Mouse (Mus musculus): Measurements from ENCODE around the gene Phtf1. TPM values are rescaled to one million over a fixed set of nuclear protein-coding genes. Genes with fewer than 3 reads are reported as not detected.
A peak's percentile ranks its signal among the peaks of the same experiment; 100 is the strongest.

Gene Phtf1
- polyA plus RNA-seq, 1 experiment, result 7.8 TPM

DNA sequence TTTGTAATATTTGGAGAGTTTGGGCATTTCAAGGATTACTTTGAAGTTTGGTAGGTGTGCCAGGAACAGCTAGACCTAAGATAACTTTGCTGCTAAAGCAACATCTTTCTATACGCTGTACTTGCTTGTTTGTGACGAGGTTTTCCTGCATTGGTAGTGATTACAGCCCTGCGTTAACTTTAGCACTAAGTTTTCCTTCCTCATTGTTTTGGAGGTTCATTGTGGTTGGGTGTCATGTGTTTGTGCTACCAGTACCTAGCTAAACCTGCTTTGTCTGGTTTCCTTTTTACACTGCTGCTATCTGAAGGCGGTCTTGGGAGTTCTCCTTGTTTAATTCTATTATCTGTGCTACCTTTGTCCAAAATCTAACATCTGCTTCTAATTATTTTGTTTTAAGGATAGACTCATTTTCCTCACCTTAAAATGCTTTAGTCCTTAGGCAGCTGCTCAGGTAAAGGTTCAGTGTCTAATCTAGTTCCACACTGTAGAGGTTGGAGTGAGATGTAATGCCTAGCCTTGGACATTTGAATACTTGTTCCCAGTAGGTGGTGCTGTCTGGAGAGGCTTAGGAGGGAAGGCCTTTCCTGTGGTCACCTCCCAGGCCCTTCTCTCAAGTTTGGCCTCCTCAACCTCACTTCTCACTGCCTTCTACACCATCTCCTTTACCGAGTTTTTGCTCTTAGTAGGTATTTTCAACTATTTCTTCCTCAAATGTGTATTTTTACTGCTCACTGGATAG is 42.2 kb downstream of the Phtf1 start:
- no peak for DNase-seq
- no peak for TF ChIP-seq POLR2A (IDR thresholded peaks at IDR 0.05; ENCODE audit: borderline replicate concordance, extremely low read depth, low read depth, low read length)
- peak; percentile 24; the same call in 1 of the 2 replicates for TF ChIP-seq CTCF (IDR thresholded peaks at IDR 0.05; ENCODE audit: insufficient read depth, low read length)
- WGBS, result 83% methylated on average over 5 of the region's 5 CpGs
- H3K4me3 ChIP-seq (replicated peaks; ENCODE audit: extremely low read depth, low read depth, low read length), result no peak overlapping the region
- peaks cover 4% of the 10 kb centered on the region; the same call in 1 of the 2 replicates for H3K4me1 ChIP-seq (ENCODE audit: control insufficient read depth, insufficient read depth, low read length)

DNA sequence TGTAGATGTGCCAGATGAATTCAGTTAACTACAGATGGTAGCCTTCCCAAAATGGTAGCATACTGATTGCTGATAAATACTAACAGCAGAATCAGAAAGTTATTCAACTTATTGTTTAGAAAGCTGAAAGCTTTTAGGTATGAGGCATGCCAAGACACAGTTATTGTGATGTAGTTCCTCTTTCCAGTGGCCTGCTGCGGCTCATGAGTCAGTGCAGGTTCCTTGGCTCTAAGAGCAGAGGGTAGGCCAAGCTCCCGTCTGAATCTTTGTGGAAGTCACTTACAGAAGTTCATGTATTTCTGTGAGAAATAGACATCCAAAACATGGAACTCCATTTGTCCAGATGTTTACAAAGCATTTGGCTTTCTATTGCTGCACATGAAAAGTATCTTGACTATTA is 44.1 kb downstream of the Phtf1 start:
- WGBS, result 57% methylated on average over 2 of the region's 2 CpGs
- Histone ChIP-seq H3K4me1 (ENCODE audit: control insufficient read depth, insufficient read depth, low read length) (peaks cover 4% of the 10 kb centered on the region; the same call in 1 of the 2 replicates), H3K4me3 (replicated peaks; ENCODE audit: extremely low read depth, low read depth, low read length) (no peak overlapping the region)
- DNase-seq, result no peak
- no peak for TF ChIP-seq POLR2A (IDR thresholded peaks at IDR 0.05; ENCODE audit: borderline replicate concordance, extremely low read depth, low read depth, low read length)
- no peak for TF ChIP-seq CTCF (IDR thresholded peaks at IDR 0.05; ENCODE audit: insufficient read depth, low read length)

DNA sequence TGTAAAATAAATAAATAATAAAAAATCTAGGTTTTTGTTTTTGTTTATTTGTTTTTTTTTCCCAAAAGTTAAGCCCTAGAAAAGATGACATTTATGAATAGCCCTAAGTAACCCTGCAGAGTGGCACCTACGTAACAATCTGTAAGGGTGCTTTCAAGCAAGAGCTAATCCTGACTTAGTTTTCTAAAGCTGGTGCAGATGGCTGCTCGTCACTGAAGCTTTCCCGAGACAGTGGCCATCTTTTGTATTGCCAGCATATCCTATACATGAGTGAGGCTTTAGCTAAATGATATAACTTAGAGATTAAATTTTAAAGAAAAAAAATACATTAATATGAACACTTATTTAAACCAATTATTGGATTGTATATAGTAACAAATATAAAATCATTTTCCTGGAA is 50.0 kb downstream of the Phtf1 start:
- peak; percentile 1 for DNase-seq
- TF ChIP-seq CTCF (IDR thresholded peaks at IDR 0.05; ENCODE audit: insufficient read depth, low read length), result no peak
- no peak for TF ChIP-seq POLR2A (IDR thresholded peaks at IDR 0.05; ENCODE audit: borderline replicate concordance, extremely low read depth, low read depth, low read length)
- Histone ChIP-seq H3K4me3 (replicated peaks; ENCODE audit: extremely low read depth, low read depth, low read length) (no peak overlapping the region), H3K4me1 (ENCODE audit: control insufficient read depth, insufficient read depth, low read length) (peaks cover 4% of the 10 kb centered on the region; the same call in 1 of the 2 replicates)
- WGBS, result 91% methylated on average over 3 of the region's 3 CpGs

DNA sequence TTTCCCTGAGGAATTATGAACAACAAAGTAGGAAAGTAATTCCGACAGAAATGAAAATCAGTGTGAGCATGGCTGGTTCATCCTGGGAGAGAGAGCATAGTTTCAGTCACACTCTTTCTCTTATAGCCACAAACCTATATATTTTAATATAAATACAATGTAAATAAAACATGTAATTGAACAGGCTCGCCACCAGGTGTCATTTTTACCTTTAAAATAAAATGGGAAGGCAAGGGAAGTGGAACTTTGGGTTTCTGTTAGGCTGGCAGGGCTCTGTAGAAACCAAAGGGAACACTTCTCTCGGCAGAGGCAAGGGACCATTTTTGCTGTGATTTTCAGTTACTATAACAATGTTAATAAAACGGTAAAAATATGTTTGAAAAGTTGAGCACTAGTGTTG is 51.5 kb downstream of the Phtf1 start:
- Histone ChIP-seq H3K4me1 (ENCODE audit: control insufficient read depth, insufficient read depth, low read length) (peaks cover 2% of the 10 kb centered on the region; the same call in 1 of the 2 replicates), H3K4me3 (replicated peaks; ENCODE audit: extremely low read depth, low read depth, low read length) (no peak overlapping the region)
- 66% methylated on average over 4 of the region's 4 CpGs for WGBS
- no peak for TF ChIP-seq CTCF (IDR thresholded peaks at IDR 0.05; ENCODE audit: insufficient read depth, low read length)
- no peak for TF ChIP-seq POLR2A (IDR thresholded peaks at IDR 0.05; ENCODE audit: borderline replicate concordance, extremely low read depth, low read depth, low read length)
- DNase-seq, result no peak

DNA sequence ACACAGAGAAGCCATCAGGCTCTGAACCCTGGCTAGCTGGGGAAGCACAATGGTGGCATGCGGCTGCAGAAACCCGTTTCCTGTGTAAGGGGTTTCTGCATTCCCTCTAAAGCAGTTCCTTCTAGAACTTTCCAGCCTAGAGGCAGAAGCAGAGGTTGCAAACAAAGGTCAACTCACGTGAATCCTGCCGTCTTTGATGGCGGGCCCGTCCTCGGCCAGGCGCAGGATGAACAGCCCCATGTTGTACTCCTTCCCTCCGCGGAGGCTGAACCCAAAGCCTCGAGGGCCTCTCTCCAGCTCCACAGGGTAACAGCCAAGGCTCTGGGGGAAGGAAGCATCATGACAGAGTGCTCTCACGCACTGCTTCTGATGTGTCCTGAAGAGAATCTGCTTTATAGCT is 52.2 kb downstream of the Phtf1 start:
- WGBS, result 89% methylated on average over 12 of the region's 12 CpGs
- Histone ChIP-seq H3K4me3 (replicated peaks; ENCODE audit: extremely low read depth, low read depth, low read length) (no peak overlapping the region), H3K4me1 (ENCODE audit: control insufficient read depth, insufficient read depth, low read length) (no peaks in the 10 kb centered on the region)
- TF ChIP-seq POLR2A (IDR thresholded peaks at IDR 0.05; ENCODE audit: borderline replicate concordance, extremely low read depth, low read depth, low read length) (no peak), CTCF (IDR thresholded peaks at IDR 0.05; ENCODE audit: insufficient read depth, low read length) (no peak)
- no peak for DNase-seq

DNA sequence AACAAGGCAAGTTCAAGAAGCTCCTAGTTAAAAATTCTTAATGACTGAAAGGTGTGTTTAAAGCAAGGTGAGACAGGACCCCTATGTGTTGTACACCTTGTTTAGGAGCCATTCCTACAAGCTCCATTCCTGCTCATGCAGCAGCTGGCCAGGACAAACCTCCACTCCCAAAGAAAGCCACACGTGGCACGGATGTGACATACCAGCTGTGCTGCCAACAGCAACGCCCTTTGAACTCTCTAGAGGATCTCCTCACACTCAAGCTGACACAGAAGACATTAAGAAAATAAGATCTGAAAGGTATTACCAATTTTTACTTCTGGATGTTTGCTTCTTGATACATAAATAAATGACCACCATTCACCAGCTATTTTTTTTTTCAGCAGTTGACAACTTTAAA is 59.0 kb downstream of the Phtf1 start:
- no peaks in the 10 kb centered on the region for H3K4me1 ChIP-seq (ENCODE audit: control insufficient read depth, insufficient read depth, low read length)
- DNase-seq, result no peak
- TF ChIP-seq POLR2A (IDR thresholded peaks at IDR 0.05; ENCODE audit: borderline replicate concordance, extremely low read depth, low read depth, low read length), result no peak
- TF ChIP-seq CTCF (IDR thresholded peaks at IDR 0.05; ENCODE audit: insufficient read depth, low read length), result no peak
- 52% methylated on average over 3 of the region's 3 CpGs for WGBS
- H3K4me3 ChIP-seq (replicated peaks; ENCODE audit: extremely low read depth, low read depth, low read length), result no peak overlapping the region

DNA sequence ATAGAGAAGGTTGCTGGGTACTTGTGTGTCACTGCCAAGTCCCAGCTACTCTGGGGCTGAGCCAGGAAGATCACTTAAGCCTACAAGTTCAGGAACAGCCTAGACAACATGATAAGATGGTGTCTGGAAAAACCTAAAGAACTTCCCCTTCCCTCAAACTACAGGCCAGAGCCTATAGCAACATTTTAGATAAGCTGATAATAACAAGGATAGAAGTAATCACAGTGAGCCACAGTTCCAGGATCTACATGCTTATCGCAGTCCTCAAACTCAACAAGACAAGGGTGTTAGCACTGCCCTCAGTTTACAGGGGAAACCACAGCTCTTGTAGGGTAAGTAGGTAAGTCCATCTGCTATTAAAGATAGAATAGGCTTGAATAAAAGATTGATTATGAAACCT is 64.2 kb downstream of the Phtf1 start:
- Histone ChIP-seq H3K4me3 (replicated peaks; ENCODE audit: extremely low read depth, low read depth, low read length) (no peak overlapping the region), H3K4me1 (ENCODE audit: control insufficient read depth, insufficient read depth, low read length) (no peaks in the 10 kb centered on the region)
- 95% methylated on average over 1 of the region's 1 CpGs for WGBS
- DNase-seq, result no peak
- TF ChIP-seq CTCF (IDR thresholded peaks at IDR 0.05; ENCODE audit: insufficient read depth, low read length) (no peak), POLR2A (IDR thresholded peaks at IDR 0.05; ENCODE audit: borderline replicate concordance, extremely low read depth, low read depth, low read length) (no peak)

DNA sequence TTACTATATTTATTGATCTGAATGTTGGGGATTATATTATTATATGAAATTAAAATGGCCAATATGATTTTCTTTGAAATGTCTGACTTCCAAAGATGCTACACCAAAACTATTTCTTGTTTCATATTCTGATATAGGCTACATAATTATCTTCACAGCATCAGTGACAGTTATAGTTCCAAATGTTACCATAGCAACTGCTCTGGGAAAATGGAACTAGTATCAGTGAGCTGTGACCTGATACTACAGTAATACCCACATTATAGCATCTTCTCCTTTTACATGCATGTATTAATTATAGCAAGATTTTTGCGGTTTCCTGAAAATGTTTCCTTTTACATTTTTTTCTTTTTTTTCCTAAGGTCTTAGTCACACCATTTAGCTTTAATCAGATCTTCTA is 64.8 kb downstream of the Phtf1 start:
- TF ChIP-seq CTCF (IDR thresholded peaks at IDR 0.05; ENCODE audit: insufficient read depth, low read length) (no peak), POLR2A (IDR thresholded peaks at IDR 0.05; ENCODE audit: borderline replicate concordance, extremely low read depth, low read depth, low read length) (no peak)
- Histone ChIP-seq H3K4me3 (replicated peaks; ENCODE audit: extremely low read depth, low read depth, low read length) (no peak overlapping the region), H3K4me1 (ENCODE audit: control insufficient read depth, insufficient read depth, low read length) (no peaks in the 10 kb centered on the region)
- no peak for DNase-seq
- 96% methylated on average over 1 of the region's 1 CpGs for WGBS

DNA sequence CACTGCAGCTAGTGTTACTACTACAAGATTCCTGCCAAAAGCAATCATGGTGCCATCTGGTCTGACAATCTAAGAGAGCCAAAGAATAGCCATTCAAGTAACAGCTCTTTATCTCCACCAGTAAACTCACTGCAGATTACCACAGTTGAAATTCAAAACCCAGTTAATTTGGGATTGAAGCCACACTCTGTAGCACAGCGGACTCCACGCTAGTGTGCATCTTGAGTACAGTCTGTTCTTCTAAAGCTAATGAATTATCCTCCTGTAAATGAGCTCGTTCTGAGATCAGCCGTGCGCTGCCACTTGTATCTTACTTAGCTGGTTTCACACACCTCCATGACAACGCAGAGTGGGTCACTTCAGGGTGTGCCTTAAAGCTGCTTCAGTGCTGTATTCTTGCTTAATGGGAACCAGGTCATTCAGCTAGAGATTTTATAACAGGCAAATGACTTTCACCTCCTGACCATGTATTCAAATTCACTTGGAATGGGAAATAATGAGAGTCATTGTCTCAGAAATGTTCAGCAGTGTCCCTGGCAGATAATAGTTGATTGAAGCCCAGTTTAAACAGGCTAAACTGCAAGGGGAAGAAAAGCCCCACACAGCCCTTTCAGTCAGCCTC is 91.2 kb downstream of the Phtf1 start:
- no peak for DNase-seq
- 70% methylated on average over 6 of the region's 6 CpGs for WGBS
- no peak overlapping the region for H3K4me3 ChIP-seq (replicated peaks; ENCODE audit: extremely low read depth, low read depth, low read length)
- TF ChIP-seq CTCF (IDR thresholded peaks at IDR 0.05; ENCODE audit: insufficient read depth, low read length) (no peak), POLR2A (IDR thresholded peaks at IDR 0.05; ENCODE audit: borderline replicate concordance, extremely low read depth, low read depth, low read length) (no peak)
- no peaks in the 10 kb centered on the region for H3K4me1 ChIP-seq (ENCODE audit: control insufficient read depth, insufficient read depth, low read length)

DNA sequence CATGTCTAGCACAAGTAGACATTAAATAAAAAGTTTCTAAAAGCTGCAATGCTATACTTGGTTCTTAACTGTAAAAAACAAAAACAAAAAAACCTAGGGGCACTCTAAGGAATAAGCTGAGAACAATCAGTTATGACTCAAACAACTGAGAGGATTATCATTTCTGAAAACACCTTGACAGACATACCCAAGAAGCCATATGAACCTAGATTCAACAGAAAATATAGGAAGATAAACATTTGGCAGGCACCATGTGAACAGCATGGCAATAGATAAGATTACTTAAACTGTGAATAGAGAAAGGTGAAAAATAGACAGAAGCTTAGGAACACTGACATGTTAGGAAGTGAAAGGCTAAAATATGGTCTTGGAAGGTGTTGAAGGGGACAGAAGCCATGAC is 101.5 kb downstream of the Phtf1 start:
- H3K4me1 ChIP-seq (ENCODE audit: control insufficient read depth, insufficient read depth, low read length), result no peaks in the 10 kb centered on the region
- TF ChIP-seq CTCF (IDR thresholded peaks at IDR 0.05; ENCODE audit: insufficient read depth, low read length) (no peak), POLR2A (IDR thresholded peaks at IDR 0.05; ENCODE audit: borderline replicate concordance, extremely low read depth, low read depth, low read length) (no peak)
- no peak for DNase-seq
- no peak overlapping the region for H3K4me3 ChIP-seq (replicated peaks; ENCODE audit: extremely low read depth, low read depth, low read length)

Other genes starting within 250 kb of the Phtf1 start
- gene Olfml3, start 230.1 kb upstream of the Phtf1 start, polyA plus RNA-seq (2012; rRNA removed), result 56.3 and 80.9 TPM in 2 replicates
- gene Gm10964, start 228.7 kb upstream of the Phtf1 start, polyA plus RNA-seq (2012; rRNA removed), result not detected in 2 replicates
- 105 and 143 TPM in 2 replicates for gene Hipk1, start 176.5 kb upstream of the Phtf1 start, polyA plus RNA-seq (2012; rRNA removed)
- 13.5 and 14.0 TPM in 2 replicates for gene Dclre1b, start 158.7 kb upstream of the Phtf1 start, polyA plus RNA-seq (2012; rRNA removed)
- gene Ap4b1, start 158.6 kb upstream of the Phtf1 start, polyA plus RNA-seq (2012; rRNA removed), result 8.2 and 12.1 TPM in 2 replicates
- 0.14 TPM in 1 of 2 replicates, not detected in the other for gene Gm43064, start 158.5 kb upstream of the Phtf1 start, polyA plus RNA-seq (2012; rRNA removed)
- gene Bcl2l15, start 135.5 kb upstream of the Phtf1 start, polyA plus RNA-seq (2012; rRNA removed), result not detected in 2 replicates
- gene Ptpn22, start 108.3 kb upstream of the Phtf1 start, polyA plus RNA-seq (2012; rRNA removed), result 2.5 and 2.7 TPM in 2 replicates
- gene Rsbn1, start 54.0 kb upstream of the Phtf1 start, polyA plus RNA-seq (2012; rRNA removed), result 4.3 and 4.9 TPM in 2 replicates